Mouse (Mus musculus): ENCODE results near the gene Ascl5.
A peak's percentile ranks its signal among the peaks of the same experiment; 100 is the strongest.

Gene Ascl5

GRCm38 (mm10) chr1:136050312-136051012 is at the start of gene Ascl5:
Gene Ascl5, plus strand, starts transcription at chr1:136050804.
- peak; percentile 6 for DNase-seq (ENCODE audit: low read depth, low spot score)

GRCm38 (mm10) chr1:136001438-136001837 is 49.2 kb upstream of the Ascl5 start:
- no peak for DNase-seq (ENCODE audit: low read depth, low spot score)

GRCm38 (mm10) chr1:136006292-136006748 is 44.3 kb upstream of the Ascl5 start, which contains the start of gene Igfn1:
Gene Igfn1, minus strand, starts transcription at chr1:136006342.
- no peak for DNase-seq (ENCODE audit: low read depth, low spot score)

- peak; percentile 77 for DNase-seq (ENCODE audit: low read depth, low spot score)
Measured at GRCm38 (mm10) chr1:136007211-136008158, 43.1 kb upstream of the Ascl5 start, which contains the start of gene Tmem9. Gene Tmem9, plus strand, starts transcription at chr1:136008150.

- DNase-seq (ENCODE audit: low read depth, low spot score): no peak
Measured at GRCm38 (mm10) chr1:136008159-136008533, 42.5 kb upstream of the Ascl5 start.

- DNase-seq (ENCODE audit: low read depth, low spot score): peak; percentile 56
Measured at GRCm38 (mm10) chr1:136010247-136010646, 40.4 kb upstream of the Ascl5 start.

GRCm38 (mm10) chr1:136013513-136013912 is 37.1 kb upstream of the Ascl5 start:
- DNase-seq (ENCODE audit: low read depth, low spot score): peak; percentile 11

- DNase-seq (ENCODE audit: low read depth, low spot score): no peak
Measured at GRCm38 (mm10) chr1:136014796-136015502, 35.7 kb upstream of the Ascl5 start.

- peak; percentile 53 for DNase-seq (ENCODE audit: low read depth, low spot score)
Measured at GRCm38 (mm10) chr1:136017307-136017706, 33.3 kb upstream of the Ascl5 start.

- peak; percentile 98 for DNase-seq (ENCODE audit: low read depth, low spot score)
Measured at GRCm38 (mm10) chr1:136017907-136018313, 32.7 kb upstream of the Ascl5 start.

GRCm38 (mm10) chr1:136018390-136019189 is 32.0 kb upstream of the Ascl5 start:
- DNase-seq (ENCODE audit: low read depth, low spot score): peak; percentile 14

GRCm38 (mm10) chr1:136030201-136030600 is 20.4 kb upstream of the Ascl5 start:
- no peak for DNase-seq (ENCODE audit: low read depth, low spot score)

- no peak for DNase-seq (ENCODE audit: low read depth, low spot score)
Measured at GRCm38 (mm10) chr1:136031697-136032096, 18.9 kb upstream of the Ascl5 start.

GRCm38 (mm10) chr1:136032961-136033360 is 17.6 kb upstream of the Ascl5 start:
- no peak for DNase-seq (ENCODE audit: low read depth, low spot score)

GRCm38 (mm10) chr1:136038746-136039538 is 11.7 kb upstream of the Ascl5 start:
- DNase-seq (ENCODE audit: low read depth, low spot score): no peak

GRCm38 (mm10) chr1:136040452-136040851 is 10.2 kb upstream of the Ascl5 start:
- DNase-seq (ENCODE audit: low read depth, low spot score): no peak

GRCm38 (mm10) chr1:136040874-136041273 is 9.7 kb upstream of the Ascl5 start:
- DNase-seq (ENCODE audit: low read depth, low spot score): no peak

GRCm38 (mm10) chr1:136045774-136046173 is 4.8 kb upstream of the Ascl5 start:
- DNase-seq (ENCODE audit: low read depth, low spot score): peak; percentile 69

GRCm38 (mm10) chr1:136047432-136047831 is 3.2 kb upstream of the Ascl5 start:
- peak; percentile 56 for DNase-seq (ENCODE audit: low read depth, low spot score)

- DNase-seq (ENCODE audit: low read depth, low spot score): no peak
Measured at GRCm38 (mm10) chr1:136047894-136048293, 2.7 kb upstream of the Ascl5 start.

Data from 3T3-L1 (cell line).